Mouse (Mus musculus): ENCODE measurements around the gene AC129217.1.
"Not testable (repeated sequence)": the region's sequence is repeated elsewhere in the genome, so short reads cannot be mapped to it uniquely, and the experiment has no call there.

Gene AC129217.1

GRCm38 (mm10) chr19:8830664-8831063 is 1.1 kb downstream of the AC129217.1 start:
- DNase-seq (ENCODE audit: low spot score in 2 of 2), result no peak

- DNase-seq (ENCODE audit: low spot score in 2 of 2), result no peak
Measured at GRCm38 (mm10) chr19:8831262-8831661, 1.7 kb downstream of the AC129217.1 start.

GRCm38 (mm10) chr19:8832971-8833370 is 3.4 kb downstream of the AC129217.1 start:
- no peak for DNase-seq (ENCODE audit: low spot score in 2 of 2)

DNA sequence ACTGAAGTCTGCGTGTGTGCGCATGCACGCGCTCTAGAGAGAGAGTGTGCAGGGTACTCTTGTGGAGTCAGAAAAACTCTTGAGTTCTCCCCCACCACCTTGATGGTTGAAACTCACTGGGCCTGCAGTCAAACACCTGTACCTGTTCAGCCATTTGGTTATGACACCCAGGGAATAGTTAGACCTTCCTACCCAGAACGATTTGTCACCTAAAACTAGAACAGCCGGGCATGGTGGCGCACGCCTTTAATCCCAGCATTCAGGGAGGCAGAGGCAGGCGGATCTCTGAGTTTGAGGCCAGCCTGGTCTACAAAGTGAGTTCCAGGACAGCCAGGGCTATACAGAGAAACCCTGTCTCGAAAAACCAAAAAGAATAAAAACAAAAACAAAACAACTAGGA is 6.8 kb downstream of the AC129217.1 start:
- DNase-seq (ENCODE audit: low spot score in 2 of 2), result not testable (repeated sequence)

DNA sequence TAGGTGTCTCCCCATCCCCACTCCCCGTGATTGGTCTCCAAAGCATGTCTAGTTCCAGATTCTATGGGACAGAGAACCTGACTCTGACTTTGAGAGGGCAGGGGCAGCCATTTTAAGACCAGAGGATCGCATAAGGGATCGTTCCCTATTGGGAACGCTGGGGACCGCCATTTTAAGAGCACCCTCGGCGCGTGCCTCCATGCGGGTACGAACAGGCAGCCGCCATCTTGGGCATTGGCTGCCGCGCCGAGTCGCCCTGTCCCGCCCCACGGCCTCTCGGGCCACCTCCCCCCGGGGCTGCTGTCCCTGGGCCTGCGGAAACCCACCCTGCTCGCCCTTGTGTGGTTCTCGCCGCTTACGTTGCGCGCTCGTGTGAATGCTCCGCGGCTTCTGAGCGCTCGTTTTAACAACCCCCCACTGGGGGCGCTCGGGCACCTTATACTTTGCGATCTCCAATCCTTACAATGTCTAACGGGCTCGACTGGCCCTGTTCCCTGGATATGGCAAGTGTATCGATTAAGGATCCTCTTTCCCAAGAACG is 7.7 kb downstream of the AC129217.1 start, which contains the start of gene Bscl2:
Gene Bscl2, plus strand, starts transcription at position 217 of the 541 bp plus-strand sequence.
- peak; percentile 83 to 86 for DNase-seq (ENCODE audit: low spot score in 2 of 2)

- DNase-seq (ENCODE audit: low spot score in 2 of 2), result no peak
Measured at GRCm38 (mm10) chr19:8838041-8838730, 8.6 kb downstream of the AC129217.1 start.

- no peak for DNase-seq (ENCODE audit: low spot score in 2 of 2)
Measured at GRCm38 (mm10) chr19:8839103-8839907, 9.7 kb downstream of the AC129217.1 start, which contains the start of gene Gng3. Gene Gng3 (minus strand): TSS chr19:8839194.

- peak; percentile 74 to 79 for DNase-seq (ENCODE audit: low spot score in 2 of 2)
Measured at GRCm38 (mm10) chr19:8839908-8840791, 10.6 kb downstream of the AC129217.1 start.

- DNase-seq (ENCODE audit: low spot score in 2 of 2), result no peak
Measured at GRCm38 (mm10) chr19:8841012-8841411, 11.4 kb downstream of the AC129217.1 start.

GRCm38 (mm10) chr19:8842961-8843360 is 13.4 kb downstream of the AC129217.1 start:
- DNase-seq (ENCODE audit: low spot score in 2 of 2), result no peak

DNA sequence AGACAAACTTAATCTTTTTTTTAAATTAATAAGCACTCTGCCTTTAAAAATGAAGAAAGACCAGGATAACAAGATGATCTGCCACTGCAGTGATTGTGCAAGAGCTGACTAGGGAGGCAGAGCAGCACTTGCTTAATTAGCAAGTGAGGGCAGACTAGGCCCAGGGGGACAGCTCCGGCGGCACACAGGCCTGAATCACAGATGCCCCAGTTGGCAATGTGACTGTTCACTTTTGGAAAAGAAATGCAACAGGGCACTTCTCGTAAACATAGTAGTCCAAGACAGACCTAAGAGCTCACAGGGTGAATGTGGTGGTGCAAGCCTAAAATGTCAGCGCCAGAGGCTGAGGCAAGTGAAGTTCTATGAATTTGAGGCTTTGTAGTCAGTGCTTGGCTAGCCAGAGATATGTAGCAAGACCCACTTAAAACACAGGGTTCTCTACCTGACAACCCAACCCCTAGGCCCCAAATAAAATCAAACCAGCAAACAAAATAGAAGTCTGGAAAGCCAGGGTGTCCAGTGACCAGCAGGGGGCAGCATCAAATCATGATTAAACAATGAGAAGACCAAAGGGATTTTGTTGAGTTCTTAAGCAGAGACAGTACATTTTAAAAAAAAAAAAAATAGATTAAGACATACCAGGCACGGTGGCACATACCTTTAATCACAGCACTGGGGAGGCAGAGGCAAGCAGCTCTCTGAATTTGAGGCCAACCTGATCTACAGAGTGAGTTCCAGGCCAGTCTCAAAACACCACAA is 15.0 kb downstream of the AC129217.1 start:
- DNase-seq (ENCODE audit: low spot score in 2 of 2), result peak in 1 of 2 experiments; percentile 70

- DNase-seq (ENCODE audit: low spot score in 2 of 2), result no peak
Measured at GRCm38 (mm10) chr19:8848356-8848755, 18.8 kb downstream of the AC129217.1 start.

DNA sequence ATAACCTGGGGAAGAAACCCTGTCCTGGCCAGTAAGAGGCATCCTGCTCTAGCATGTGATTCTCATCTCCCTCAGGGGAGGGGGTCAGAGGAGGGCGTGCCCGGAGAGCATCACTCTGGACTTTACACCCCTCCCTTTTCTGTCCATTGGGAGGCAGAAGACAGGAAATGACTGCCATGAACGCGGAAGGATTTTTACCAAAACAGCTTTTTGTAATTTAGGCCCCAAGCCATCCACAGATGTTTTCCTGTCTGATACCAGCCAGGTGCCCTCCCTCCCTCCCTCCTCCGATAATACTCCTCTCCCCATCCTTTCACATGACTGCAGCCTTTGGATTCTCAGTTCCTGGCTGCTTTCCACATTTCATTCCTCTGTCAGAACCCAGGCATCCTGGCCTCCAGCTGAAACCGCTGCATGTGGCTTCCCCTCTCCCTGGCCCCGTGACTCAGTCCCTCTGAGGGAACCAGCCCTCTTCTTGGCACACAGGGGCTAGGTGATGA is 20.9 kb downstream of the AC129217.1 start, which contains the start of gene Lrrn4cl:
Gene Lrrn4cl, plus strand, starts transcription at position 367 of the 500 bp plus-strand sequence.
- peak; percentile 68 to 76 for DNase-seq (ENCODE audit: low spot score in 2 of 2)

GRCm38 (mm10) chr19:8851639-8852038 is 22.1 kb downstream of the AC129217.1 start:
- no peak for DNase-seq (ENCODE audit: low spot score in 2 of 2)

- peak in 1 of 2 experiments; percentile 33 for DNase-seq (ENCODE audit: low spot score in 2 of 2)
Measured at GRCm38 (mm10) chr19:8852236-8852928, 22.8 kb downstream of the AC129217.1 start.

GRCm38 (mm10) chr19:8853117-8853516 is 23.5 kb downstream of the AC129217.1 start:
- DNase-seq (ENCODE audit: low spot score in 2 of 2), result no peak

- DNase-seq (ENCODE audit: low spot score in 2 of 2), result no peak
Measured at GRCm38 (mm10) chr19:8857689-8858088, 28.1 kb downstream of the AC129217.1 start.

DNA sequence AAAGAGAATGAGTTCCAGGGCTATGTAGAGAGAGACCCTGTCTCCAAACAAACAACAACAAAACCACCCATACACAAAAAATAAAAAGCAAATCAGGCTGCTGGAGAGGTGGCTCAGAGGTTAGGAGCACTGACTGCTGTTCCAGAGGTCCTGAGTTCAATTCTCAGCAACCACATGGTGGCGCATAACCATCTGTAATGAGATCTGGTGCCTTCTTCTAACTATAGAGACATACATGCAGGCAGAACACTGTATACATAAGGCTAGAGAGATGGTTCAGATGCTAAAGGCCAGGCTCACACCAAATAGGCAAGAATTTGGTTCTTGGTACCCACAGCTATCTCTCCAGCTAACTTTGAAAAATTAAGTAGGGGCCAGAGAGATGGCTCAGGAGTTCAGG is 29.4 kb downstream of the AC129217.1 start:
- DNase-seq (ENCODE audit: low spot score in 2 of 2), result no peak

- DNase-seq (ENCODE audit: low spot score in 2 of 2), result no peak
Measured at GRCm38 (mm10) chr19:8864265-8864664, 34.7 kb downstream of the AC129217.1 start.

DNA sequence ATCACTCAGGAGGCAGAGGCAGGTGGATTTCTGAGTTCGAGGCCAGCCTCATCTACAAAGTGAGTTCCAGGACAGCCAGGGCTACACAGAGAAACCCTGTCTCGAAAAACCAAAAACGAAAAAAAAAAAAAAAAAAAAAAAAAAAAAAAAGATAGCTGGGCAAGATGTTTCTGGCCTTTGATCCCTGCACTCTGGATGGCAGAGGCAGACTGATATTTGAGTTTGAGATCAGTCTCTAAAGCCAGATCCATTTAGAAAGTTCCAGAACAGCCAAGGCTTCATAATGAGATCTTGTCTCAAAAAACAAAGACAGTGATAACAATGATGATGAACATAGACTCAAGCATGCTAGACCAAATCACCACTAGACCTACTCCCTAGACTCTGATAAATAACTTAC is 40.8 kb downstream of the AC129217.1 start:
- not testable (repeated sequence) for DNase-seq (ENCODE audit: low spot score in 2 of 2)

Data from heart, adult 9 months (tissue).